Mouse (Mus musculus) thymus, postnatal 4 days (tissue): ENCODE data around the gene Creb3l1.

Experiments used
- DNase-seq: peaks from one replicate; pipeline ENCODE4 v3.0.0; 2021

The Creb3l1 gene

DNA sequence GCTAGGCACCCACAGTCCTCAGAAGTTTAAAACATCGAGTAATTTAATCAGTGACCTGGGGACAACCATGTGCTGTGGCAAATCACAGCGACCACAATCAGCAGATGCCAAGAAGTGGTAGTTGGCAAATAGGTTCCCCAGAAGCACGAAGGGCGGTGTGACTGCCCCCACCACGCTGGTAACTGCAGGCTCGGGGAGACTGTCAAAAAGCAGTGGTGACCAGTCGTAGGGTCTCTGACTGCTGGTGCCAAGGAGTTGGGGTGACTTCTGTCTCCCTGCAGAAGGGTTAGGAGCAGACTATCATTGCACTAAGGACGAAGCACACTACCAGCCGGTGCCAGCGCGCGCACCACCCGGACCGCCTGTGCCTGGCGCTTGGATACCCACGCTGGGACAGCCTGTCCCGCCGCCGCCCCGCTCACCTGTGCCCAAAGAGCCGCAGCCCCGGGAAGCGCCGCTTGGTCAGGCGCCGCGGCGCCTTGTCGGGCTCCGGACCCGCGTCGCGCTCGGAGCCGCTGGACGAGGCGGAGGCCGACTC is 61.4 kb downstream of the Creb3l1 start:
- peak; percentile 71 for DNase-seq

DNA sequence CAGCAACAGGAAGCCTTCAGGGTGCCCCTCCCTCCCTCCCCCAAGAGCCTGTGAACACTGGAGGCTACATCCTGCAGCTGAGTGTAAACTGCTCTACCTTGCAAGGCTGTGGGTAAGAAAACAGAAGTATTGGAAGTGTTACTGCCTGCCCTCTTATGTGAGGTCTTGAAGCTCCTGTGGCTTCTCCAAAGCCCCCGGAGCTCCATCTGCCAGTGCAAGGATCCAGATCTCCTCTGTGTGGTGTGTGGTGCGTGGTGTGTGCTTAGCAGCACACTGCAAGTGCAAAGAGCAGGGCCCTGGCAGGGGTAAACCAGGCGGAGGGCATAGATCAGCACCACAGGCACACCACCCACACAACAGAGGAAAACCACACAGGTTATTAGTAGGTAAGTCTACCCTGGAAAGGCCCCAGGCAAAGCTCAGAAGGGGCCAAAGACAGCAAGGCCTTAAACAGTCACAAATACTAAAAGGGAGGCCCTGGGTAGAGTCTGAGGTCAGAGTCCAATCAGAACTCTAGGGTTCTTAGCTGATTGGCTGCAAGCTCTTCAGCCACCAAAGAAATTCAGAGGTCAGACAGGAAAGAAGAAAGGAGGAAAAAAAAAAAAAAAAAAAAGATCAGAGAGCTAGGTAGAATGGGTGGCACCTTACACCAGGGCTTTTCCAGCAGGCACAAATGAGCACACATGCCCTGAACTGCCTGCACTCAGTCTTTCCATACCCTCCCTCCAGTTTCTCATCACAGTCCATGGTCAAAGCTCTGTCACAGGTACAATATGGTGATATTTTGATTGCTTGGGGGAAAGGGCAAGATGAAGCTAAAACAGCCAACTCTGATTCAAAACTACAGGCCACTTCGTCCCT is 62.2 kb downstream of the Creb3l1 start:
- peak; percentile 58 for DNase-seq

GRCm38 (mm10) chr2:91960459-91960858 is 63.8 kb downstream of the Creb3l1 start:
- no peak for DNase-seq

DNA sequence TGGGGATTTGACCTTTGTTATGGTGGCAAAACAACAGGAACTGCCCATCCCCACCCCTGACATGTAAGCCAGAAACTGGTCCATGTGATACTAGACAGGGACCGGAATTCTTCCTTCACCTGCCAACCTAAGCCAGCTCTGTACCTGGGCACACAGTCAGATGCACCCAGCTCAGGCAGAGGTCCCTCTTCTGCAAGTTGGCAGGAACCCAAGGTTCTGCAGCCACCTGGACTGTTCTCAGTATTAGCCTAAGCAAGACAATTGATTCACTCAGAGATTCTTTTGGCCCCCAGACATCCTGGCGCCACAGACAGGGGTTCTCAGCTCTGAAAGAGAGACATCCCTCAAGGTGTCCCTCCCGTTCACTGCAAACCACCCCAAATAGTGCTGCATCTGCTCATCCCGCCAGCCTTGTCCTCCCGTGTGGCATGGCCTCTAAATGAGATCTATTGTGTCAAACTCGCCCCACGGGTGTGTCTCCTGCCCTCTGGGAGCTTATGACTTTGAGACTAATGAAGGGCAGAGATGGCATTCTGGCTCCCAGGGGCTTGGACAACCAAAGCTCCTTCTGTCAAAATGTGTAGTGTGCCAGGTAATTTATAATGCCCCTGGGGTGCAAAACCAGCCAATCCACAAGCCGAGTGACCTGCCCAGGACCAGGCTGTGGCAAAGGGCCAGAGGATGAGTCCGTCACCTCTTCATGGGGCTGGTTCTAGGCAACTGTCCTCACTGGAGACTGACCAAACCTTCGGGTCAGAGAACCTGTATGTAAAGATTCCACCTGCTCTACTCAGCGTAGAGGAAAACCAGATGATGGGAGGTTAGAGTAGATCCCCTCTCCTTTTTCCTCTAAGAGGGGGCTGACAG is 64.5 kb downstream of the Creb3l1 start:
- DNase-seq, result no peak

DNA sequence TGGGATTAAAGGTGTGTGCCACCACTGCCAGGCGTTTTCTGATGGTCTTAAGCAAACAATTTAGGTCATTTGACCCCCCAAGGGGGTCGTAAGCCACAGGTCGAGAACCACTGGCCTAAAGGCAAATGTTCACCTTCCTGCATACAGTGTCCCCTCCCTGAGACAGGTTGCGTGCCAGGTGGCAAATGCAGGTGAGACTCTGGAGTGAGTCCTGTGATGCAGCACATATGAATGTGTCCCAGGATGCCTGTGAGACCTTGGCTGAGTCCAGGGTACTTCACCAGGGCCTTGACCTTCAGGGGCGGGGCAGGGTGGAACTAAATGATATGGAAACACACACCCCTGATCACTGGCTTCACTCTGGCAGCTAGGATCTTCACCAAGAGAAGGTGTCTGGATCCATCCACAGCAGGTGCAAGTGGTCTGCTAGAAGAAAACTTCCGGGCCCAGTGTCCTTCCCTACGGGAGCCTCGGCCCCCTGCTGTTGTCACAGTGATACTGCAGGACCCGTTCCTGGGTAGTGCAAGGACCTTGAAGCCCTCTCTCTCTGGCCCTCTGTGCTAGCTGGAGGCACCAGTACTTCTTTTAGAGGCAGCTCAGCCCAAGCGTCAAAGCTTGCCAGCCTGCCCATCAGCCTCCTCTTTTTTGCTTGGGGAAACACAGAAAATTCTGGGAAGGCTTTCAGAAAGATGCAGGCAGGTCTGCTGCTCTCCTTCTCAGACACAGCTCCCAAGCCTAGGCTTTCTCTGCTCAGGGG is 65.4 kb downstream of the Creb3l1 start:
- peak; percentile 82 for DNase-seq

- DNase-seq, result no peak
Observed at GRCm38 (mm10) chr2:91958049-91958448, 66.3 kb downstream of the Creb3l1 start.

GRCm38 (mm10) chr2:91957096-91957495 is 67.2 kb downstream of the Creb3l1 start:
- DNase-seq, result peak; percentile 80

- no peak for DNase-seq
Observed at GRCm38 (mm10) chr2:91955875-91956274, 68.4 kb downstream of the Creb3l1 start.

- peak; percentile 11 for DNase-seq
Observed at GRCm38 (mm10) chr2:91955121-91955591, 69.1 kb downstream of the Creb3l1 start.

DNA sequence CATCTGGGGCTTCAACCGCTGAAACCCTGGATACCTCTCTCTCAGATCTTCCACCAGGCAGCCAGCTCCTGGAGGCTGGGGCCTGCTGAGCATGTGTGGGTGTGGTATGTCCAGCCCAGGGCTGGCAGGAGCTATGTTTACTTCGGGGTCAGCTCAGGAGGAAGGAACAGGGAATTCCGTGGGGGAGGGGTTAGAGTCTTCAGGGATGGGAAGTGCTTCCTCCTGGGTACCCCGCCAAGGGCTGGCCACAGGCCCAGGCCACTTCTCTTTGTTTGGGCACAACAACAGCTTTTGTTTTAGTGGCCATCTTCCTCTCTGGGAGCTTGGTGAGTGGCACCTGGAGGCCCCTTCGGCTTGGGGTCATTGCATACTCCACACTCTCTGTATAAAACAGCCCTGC is 70.5 kb downstream of the Creb3l1 start:
- DNase-seq, result no peak

DNA sequence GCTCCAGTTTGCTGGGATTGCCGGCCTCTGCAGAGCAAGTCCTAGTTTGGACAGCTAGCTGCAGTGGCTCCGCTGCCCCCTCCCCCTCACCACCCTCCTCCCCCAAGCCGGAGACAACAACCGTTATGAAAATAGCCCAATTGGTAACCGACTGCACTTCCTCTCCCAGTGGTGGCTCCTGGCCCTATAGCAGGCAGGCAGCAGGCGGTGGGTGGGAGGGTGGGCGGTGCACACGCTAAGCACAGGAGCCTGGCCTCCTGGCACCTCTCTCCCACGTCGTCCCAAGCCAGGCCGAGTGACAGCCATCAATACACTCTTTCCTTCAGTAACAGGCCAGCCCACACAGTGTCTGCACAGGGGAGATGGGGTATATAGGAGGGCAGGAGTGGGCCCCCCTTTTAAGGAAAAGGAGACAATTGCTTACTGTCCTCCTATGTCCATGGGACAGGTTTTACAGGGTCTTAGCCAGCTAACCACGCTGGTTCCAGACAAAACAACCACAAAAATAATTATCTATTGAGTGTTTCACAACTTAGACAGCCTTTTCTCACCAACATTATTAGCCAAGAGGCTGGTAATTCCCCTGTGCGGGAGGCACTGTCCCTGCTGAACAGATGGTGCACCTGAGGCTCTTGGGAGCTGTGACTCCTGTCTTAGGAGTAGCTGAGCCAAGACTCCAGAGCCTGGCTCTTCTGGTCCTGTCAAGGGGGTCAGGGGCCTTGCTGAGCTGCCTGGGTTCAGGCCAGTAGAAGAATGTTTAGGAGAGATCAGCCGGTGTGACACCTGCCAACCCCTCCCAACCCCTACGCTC is 73.8 kb downstream of the Creb3l1 start:
- DNase-seq, result peak; percentile 76

- peak; percentile 63 for DNase-seq
Observed at GRCm38 (mm10) chr2:91949411-91950274, 74.7 kb downstream of the Creb3l1 start.

- DNase-seq, result no peak
Observed at GRCm38 (mm10) chr2:91948792-91949241, 75.5 kb downstream of the Creb3l1 start.

- no peak for DNase-seq
Observed at GRCm38 (mm10) chr2:91948151-91948509, 76.2 kb downstream of the Creb3l1 start.

- DNase-seq, result no peak
Observed at GRCm38 (mm10) chr2:91947397-91948150, 76.7 kb downstream of the Creb3l1 start.

- no peak for DNase-seq
Observed at GRCm38 (mm10) chr2:91946836-91947235, 77.5 kb downstream of the Creb3l1 start.

DNA sequence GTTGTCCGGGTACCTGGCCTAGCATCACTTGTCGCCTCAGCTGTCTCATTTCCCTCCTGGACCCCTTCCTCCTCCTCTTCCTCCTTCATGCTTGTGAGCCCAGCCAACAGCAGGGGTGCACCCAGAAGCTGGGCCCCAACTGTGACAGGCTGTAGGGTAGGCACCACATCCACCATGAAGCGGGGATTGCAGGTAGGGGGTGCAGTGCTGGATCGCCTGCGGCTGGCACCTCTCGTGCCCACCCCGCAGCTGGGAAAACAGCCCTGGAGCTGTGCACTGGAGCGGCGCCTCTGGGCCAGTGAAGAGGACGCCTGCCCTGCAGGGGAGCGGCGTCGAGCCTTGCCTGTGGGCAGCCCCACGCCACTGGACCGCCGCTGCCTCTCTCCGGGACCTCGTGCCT is 78.8 kb downstream of the Creb3l1 start, which contains the start of gene Gm9821:
Gene Gm9821 (plus strand): TSS at position 221 of the 400 bp plus-strand sequence.
- peak; percentile 50 for DNase-seq

DNA sequence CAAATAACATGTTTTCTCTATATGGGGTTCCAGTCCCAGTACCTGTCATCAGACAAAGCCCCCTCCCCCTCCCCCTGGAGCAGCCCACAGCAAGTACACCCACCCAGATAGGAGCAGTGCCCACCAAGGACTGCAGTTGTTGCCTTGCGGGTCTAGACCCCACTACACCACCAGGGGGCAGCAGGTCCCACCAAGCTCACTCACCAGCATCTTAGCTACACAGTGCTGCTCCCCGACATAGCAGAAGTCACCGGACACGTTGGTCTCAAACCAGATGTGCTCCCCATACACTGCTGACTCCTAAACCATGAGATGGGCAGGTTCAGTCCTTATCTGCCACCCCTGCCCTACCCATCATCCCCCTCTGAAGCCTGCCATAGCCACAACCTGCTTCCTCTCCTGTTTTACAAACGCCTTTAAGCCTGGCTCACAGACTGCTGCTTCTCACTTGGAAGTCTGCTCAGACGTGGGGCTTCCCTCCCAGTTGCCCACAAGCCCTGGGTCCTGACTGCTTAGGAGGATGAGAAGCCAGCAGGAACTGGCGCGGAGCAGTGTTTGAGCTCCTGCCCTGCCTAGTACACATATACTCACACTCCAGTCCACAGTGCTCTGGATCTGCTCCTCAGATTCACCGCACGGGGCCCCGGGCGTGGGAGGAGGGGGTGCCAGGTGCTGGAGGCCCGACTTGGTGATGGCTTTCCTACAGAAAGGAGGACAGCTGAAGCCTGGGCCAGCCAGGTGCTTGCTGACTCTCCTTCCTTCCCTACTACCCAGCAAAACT is 79.9 kb downstream of the Creb3l1 start:
- DNase-seq, result peak; percentile 94

DNA sequence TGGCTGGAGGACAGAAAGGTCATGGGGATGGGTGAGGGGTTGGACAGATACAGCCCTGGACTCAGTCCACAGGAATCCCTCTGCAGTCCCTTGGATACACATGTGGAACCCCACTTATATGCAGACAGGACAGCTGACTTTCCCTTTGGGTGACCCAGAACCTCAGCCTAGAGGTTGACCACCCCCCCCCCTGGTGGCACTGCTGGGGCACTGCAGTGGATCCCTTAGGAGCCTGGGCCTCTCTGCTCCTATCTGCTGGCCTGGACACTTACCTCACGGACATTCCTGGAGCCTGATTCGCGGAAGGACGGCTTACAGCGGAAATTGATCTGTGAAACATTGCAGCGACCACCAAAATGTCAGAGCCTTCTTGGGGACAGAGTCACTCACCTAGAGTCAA is 81.9 kb downstream of the Creb3l1 start:
- DNase-seq, result no peak
